Mouse (Mus musculus) adrenal gland, postnatal 10 days (tissue): ENCODE measurements around the gene Msto1. TPM values are rescaled to one million over a fixed set of nuclear protein-coding genes. Genes with fewer than 3 reads are reported as not detected.
A peak's percentile ranks its signal among the peaks of the same experiment; 100 is the strongest.
"Not testable (repeated sequence)": the region's sequence is repeated elsewhere in the genome, so short reads cannot be mapped to it uniquely, and the experiment has no call there.

ENCODE experiments used
- DNase-seq: peaks from one replicate; pipeline ENCODE4 v3.0.0; 2021; ENCODE audit warnings: mixed read lengths
- long read RNA-seq, 2 experiments: library from polyadenylated mRNA; stranded (forward); transcript quantifications; one replicate each; pipeline ENCODE4 v2.0.0; 2021
- total RNA-seq, 2 experiments: library from RNA; stranded (reverse); gene quantifications; 2 replicates each; pipeline ENCODE4 v1.2.3; 2021

The Msto1 gene
- total RNA-seq, result 10 to 100 TPM; 23.9 to 27.2 TPM
- long read RNA-seq, experiment 1, transcript Msto1-202 (14 exons, 1,875 nt), result major isoform, 30 of 48 reads
- long read RNA-seq, experiment 1, partial matches to known transcripts, result 6 of 48 reads
- long read RNA-seq, experiment 1, other reads (novel, unspliced or antisense), result 12 of 48 reads
- long read RNA-seq, experiment 2, transcript Msto1-202 (14 exons, 1,875 nt), result major isoform, 28 of 46 reads
- long read RNA-seq, experiment 2, partial matches to known transcripts, result 9 of 46 reads
- long read RNA-seq, experiment 2, other reads (novel, unspliced or antisense), result 9 of 46 reads

DNA sequence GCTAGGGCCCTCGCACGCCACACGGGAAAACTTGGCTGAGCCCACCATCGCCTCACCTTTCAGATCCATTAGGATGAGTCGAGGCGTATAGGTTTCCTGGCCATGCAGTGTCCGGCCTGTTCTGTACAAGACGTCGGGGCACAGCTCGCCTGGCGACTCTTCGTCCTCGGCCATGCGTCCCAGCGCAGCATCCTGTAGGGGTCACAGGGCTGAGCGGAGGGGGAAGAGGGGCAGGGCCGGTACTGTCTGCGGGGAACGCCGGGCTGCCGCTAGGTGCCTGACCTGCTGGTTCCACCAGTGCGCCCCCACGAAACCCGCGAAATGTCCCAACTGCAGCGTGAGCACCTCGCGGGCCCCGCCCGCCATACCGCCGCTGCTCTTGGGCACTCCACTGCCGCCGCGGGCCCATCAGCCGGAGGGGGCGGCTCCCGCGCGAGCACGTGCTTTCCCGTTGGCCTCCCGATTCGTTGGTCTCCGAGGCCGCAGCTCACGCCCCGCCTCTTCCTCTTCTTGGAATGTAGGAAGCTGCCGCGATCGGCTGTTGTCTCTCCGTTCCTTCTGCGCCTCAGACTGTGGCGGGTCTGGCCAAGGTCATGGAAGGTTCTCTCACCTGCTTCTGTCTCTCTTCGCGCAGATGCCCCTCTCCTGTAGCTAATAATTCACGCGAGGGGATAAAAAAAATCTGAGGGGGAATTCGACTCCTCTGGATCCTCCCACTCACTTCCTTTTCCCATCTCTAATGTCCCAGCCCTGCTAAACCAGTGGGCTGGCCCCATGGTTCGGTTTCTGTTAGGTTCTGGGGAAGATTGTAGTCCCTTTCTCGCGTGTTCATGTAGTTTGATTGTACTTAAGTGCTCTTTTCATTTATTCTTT is at the start of gene Msto1:
TSS of gene Msto1 (minus strand) at position 489 of the 873 bp plus-strand sequence.
- peak; percentile 95 for DNase-seq

DNA sequence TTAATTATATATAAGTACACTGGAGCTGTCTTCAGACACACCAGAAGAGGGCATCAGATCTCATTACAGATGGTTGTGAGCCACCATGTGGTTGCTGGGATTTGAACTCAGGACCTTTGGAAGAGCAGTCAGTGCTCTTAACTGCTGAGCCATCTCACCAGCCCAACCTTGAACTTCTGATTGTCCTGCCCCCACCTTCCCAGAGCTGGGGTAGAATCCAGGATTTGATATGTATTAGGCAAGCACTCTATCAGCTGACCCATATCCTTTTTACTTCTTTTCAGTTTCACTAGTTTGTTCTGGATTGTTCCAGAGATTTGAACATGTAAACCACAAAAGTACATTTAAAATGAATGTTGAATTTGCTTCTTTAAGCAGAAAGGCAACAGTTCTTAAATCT is 49.4 kb upstream of the Msto1 start:
- DNase-seq, result not testable (repeated sequence)

- DNase-seq, result no peak
These were observed 39.9 kb upstream of the Msto1 start for GRCm38 (mm10) chr3:88953736-88954135.

- DNase-seq, result no peak
These were observed 39.4 kb upstream of the Msto1 start for GRCm38 (mm10) chr3:88953246-88953645.

GRCm38 (mm10) chr3:88951327-88951800 is 37.6 kb upstream of the Msto1 start:
- no peak for DNase-seq

- DNase-seq, result peak; percentile 85
These were observed 37.0 kb upstream of the Msto1 start, which contains the start of the genes Ash1l and Dap3 for GRCm38 (mm10) chr3:88950576-88951326. Ash1l (plus strand) TSS chr3:88950622. Dap3 (minus strand) TSS chr3:88951181.

GRCm38 (mm10) chr3:88949786-88950575 is 36.2 kb upstream of the Msto1 start:
- peak; percentile 95 for DNase-seq

- no peak for DNase-seq
These were observed 30.3 kb upstream of the Msto1 start for GRCm38 (mm10) chr3:88944109-88944508.

DNA sequence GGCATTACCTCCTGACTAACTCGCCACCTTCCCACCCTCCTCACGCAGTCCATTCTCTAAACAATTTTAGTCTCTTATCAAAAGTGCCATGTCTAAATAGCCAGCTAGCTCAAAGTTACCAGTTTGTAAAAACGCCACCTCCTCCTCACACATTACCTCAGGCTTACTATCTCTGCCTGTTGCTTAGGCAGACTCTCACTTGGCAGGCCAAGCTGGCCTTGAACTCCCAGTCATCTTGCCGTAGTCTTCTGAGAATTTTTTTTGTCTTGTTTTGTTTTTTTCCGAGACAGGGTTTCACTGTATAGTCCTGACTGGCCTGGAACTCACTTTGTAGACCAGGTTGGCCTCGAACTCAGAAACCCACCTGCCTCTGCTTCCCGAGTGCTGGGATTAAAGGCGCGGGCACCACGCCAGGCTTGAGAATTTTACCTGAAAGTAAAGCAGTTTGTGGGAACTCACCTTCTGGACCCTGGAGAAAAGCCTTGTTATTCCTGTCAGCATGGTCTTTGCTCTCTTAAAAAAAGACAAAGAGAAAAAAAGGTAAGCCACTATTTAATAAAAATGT is 28.6 kb upstream of the Msto1 start:
- peak; percentile 26 for DNase-seq

DNA sequence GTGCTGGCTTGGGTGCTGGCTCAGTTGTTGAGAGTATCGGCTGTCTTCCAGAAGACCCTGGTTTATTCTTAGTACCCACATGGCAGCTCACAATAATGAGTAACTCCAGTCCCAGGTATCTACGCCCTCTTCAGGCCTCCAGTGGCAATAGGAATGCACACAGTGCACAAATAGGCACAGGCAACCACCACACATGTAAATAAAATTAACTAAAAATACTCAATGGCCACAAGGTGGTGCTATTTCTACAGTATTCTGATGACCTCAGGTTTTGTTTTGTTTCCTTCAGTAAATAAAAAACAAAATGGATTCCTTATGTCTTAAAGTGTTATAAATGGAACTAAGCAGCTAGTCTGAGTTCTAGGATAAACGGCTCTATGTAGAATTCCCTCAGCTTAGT is 25.9 kb upstream of the Msto1 start:
- no peak for DNase-seq

- DNase-seq, result no peak
These were observed 25.3 kb upstream of the Msto1 start for GRCm38 (mm10) chr3:88939071-88939470.

DNA sequence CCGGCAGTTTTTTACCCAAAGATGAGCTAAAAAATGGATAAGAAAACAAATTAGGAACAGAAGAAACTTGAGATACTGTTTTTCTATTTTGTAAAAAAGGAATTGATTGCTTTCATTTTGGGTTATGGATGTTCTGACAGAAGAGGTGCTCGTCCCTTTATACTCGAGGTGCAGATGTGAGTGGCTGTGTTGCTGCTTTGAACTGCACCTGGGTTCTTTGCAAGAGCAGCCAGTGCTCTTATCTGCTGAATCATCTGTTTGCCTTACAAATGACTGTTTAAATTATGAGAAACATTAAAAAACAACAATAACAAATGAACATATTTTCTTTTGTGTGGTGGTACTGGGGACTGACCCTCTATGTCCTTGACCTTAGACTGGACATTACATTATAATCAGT is 15.7 kb upstream of the Msto1 start:
- no peak for DNase-seq

DNA sequence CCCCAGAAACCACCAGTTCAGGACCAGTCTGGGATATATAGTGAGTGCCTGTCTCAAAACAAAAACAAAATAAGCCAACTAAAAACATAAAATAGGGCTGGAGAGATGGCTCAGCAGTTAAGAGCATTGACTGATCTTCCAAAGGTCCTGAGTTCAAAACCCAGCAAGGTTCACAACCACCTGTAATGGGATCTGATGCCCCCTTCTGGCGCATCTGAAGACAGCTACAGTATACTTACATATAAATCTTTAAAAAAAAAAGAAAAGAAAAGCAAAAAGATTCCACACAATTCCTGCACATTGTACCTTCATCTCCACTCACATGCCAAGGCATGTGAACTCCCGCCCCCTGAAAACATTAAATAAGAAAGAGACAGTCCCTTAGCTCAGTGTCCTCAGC is 11.9 kb upstream of the Msto1 start:
- DNase-seq, result no peak

DNA sequence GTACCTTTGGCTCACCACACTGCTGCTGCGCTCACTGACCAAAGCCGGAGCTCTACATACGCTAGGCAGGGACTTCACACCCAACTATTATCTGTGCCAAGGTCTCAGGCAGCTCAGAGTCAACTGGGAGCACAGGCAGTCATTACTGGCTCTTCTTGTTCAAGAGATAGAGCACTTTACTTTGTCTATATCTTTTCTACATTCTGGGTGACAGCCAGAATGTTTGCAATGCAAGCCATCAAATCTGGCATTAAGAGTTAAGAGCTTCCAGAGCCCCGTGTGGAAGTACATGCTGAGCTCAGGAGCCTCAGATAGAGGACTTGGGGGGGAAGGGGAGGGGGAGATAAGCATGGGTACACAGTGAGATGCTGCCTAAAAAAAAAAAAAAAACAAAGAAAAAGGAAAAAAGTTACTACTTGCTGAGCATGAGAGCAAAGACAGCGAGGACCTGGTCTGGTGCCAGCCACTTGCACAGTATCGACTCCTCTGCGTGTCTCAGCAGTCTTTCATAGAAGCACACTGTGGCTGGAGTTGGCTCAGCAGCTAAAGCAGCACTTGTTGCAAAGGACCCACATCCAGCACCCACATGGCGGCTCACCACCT is 10.3 kb upstream of the Msto1 start:
- peak; percentile 56 for DNase-seq

- DNase-seq, result no peak
These were observed 7.6 kb upstream of the Msto1 start for GRCm38 (mm10) chr3:88921411-88921810.

GRCm38 (mm10) chr3:88918981-88919380 is 5.2 kb upstream of the Msto1 start:
- no peak for DNase-seq

GRCm38 (mm10) chr3:88914384-88914810 is 598 bp upstream of the Msto1 start:
- DNase-seq, result no peak

GRCm38 (mm10) chr3:88912585-88912984 is 1.2 kb downstream of the Msto1 start:
- DNase-seq, result no peak

- no peak for DNase-seq
These were observed 7.2 kb downstream of the Msto1 start for GRCm38 (mm10) chr3:88906393-88907159.

GRCm38 (mm10) chr3:88905741-88906140 is 8.1 kb downstream of the Msto1 start:
- DNase-seq, result no peak
